Mouse (Mus musculus) neural tube, embryonic 13.5 days (tissue): ENCODE results near the gene Ypel3. TPM values are rescaled to one million over a fixed set of nuclear protein-coding genes. Genes with fewer than 3 reads are reported as not detected.

Experiments
- ATAC-seq: fragments of 200-750 bp; cut with Nextera tagmentation; 2 replicates; pipeline ENCODE4 v1.8.0; 2017; ENCODE audit warnings: low read depth, mild to moderate bottlenecking, moderate TSS enrichment, moderate library complexity
- H3K27ac ChIP-seq: fragments of 300-500 bp; sonication (generic); replicated peaks from 2 replicates; pipeline ENCODE4 v1.5.1; 2015; ENCODE audit warnings: moderate library complexity, mild to moderate bottlenecking, inconsistent platforms
- H3K27me3 ChIP-seq: fragments of 300-500 bp; sonication (generic); 2 replicates; pipeline ENCODE4 v1.6.1; 2015; ENCODE audit warnings: mild to moderate bottlenecking, inconsistent platforms
- H3K36me3 ChIP-seq: fragments of 300-500 bp; sonication (generic); 2 replicates; pipeline ENCODE4 v1.6.1; 2015; ENCODE audit warnings: mild to moderate bottlenecking, inconsistent platforms
- H3K4me1 ChIP-seq: fragments of 300-500 bp; sonication (generic); replicated peaks from 2 replicates; pipeline ENCODE4 v1.6.1; 2015; ENCODE audit warnings: inconsistent platforms
- H3K4me2 ChIP-seq: fragments of 300-500 bp; sonication (generic); 2 replicates; pipeline ENCODE4 v1.6.1; 2015; ENCODE audit warnings: inconsistent platforms, mild to moderate bottlenecking, moderate library complexity
- H3K4me3 ChIP-seq: fragments of 300-500 bp; sonication (generic); 2 replicates; pipeline ENCODE4 v1.5.1; 2015; ENCODE audit warnings: mild to moderate bottlenecking, inconsistent platforms
- H3K9ac ChIP-seq: fragments of 300-500 bp; sonication (generic); 2 replicates; pipeline ENCODE4 v1.6.1; 2015; ENCODE audit warnings: moderate library complexity, mild to moderate bottlenecking, inconsistent platforms
- H3K9me3 ChIP-seq: fragments of 300-500 bp; sonication (generic); 2 replicates; pipeline ENCODE4 v1.6.1; 2016; ENCODE audit warnings: inconsistent platforms
- WGBS: fragments of 180-500 bp; shearing (Covaris S2); methylation state at CpG from one replicate; pipeline ENCODE4 v1.1.7; 2015; 5-methylcytosine and 5-hydroxymethylcytosine counted together
- polyA plus RNA-seq: library from polyadenylated mRNA; unstranded; fragments of >200 nt; fragmentation: Nextera tagmentation; extraction: Ambion mirVana; gene quantifications from 2 replicates; pipeline ENCODE4 v1.2.1, GENCODE M21; 2015

Ypel3 gene
- polyA plus RNA-seq, 1 experiment from 2014 or later: 215 TPM

- Histone ChIP-seq H3K4me1 (peaks cover 23% of the 10 kb centered on the region), H3K9ac (peak overlapping the region; percentile 84), H3K27ac (0 out of 2 replicates have a peak overlapping the region, but pooled peaks have one; percentile 13), H3K4me2 (peak overlapping the region; percentile 86), H3K36me3 (0 out of 2 replicates have a peak, but pooled peaks cover 10% of the 10 kb centered on the region), H3K9me3 (no peaks in the 10 kb centered on the region), H3K27me3 (no peaks in the 10 kb centered on the region), H3K4me3 (no peak overlapping the region)
- no peak for ATAC-seq
- 78% methylated on average over 4 of the region's 4 CpGs for WGBS
Measured at GRCm38 (mm10) chr7:126807405-126807804, 30.6 kb downstream of the Ypel3 start.

GRCm38 (mm10) chr7:126808703-126809455 lies 32.1 kb downstream of the Ypel3 start:
- ATAC-seq: peak; percentile 92
- Histone ChIP-seq H3K27me3 (no peaks in the 10 kb centered on the region), H3K4me1 (peaks cover 23% of the 10 kb centered on the region), H3K27ac (peak overlapping the region; percentile 76), H3K9ac (peak overlapping the region; percentile 84), H3K4me3 (peak overlapping the region; percentile 71), H3K4me2 (peak overlapping the region; percentile 86), H3K9me3 (no peaks in the 10 kb centered on the region), H3K36me3 (0 out of 2 replicates have a peak, but pooled peaks cover 3% of the 10 kb centered on the region)
- WGBS: under 1% methylated on average over 43 of the region's 43 CpGs

- Histone ChIP-seq H3K4me3 (0 out of 2 replicates have a peak overlapping the region, but pooled peaks have one; percentile 71), H3K9ac (peak overlapping the region; percentile 84; the same call in 1 of the 2 replicates), H3K4me2 (peak overlapping the region; percentile 86), H3K27ac (peak overlapping the region; percentile 76; the same call in 1 of the 2 replicates), H3K36me3 (no peaks in the 10 kb centered on the region), H3K27me3 (no peaks in the 10 kb centered on the region), H3K9me3 (no peaks in the 10 kb centered on the region), H3K4me1 (peaks cover 23% of the 10 kb centered on the region)
- WGBS: 76% methylated on average over 5 of the region's 5 CpGs
- no peak for ATAC-seq
Measured at GRCm38 (mm10) chr7:126809723-126810369, 33.1 kb downstream of the Ypel3 start.

- no peaks in the 10 kb centered on the region for H3K36me3 ChIP-seq
- H3K4me2 ChIP-seq: no peak overlapping the region
- no peak overlapping the region for H3K4me3 ChIP-seq
- ATAC-seq: no peak
- 0 out of 2 replicates have a peak, but pooled peaks cover 4% of the 10 kb centered on the region for H3K9me3 ChIP-seq
- H3K4me1 ChIP-seq: no peaks in the 10 kb centered on the region
- no peak overlapping the region for H3K27ac ChIP-seq
- H3K27me3 ChIP-seq: no peaks in the 10 kb centered on the region
- no peak overlapping the region for H3K9ac ChIP-seq
- WGBS: 53% methylated on average over 8 of the region's 8 CpGs
Measured at GRCm38 (mm10) chr7:126815726-126816222, 39.0 kb downstream of the Ypel3 start.

GRCm38 (mm10) chr7:126816494-126816893 lies 39.7 kb downstream of the Ypel3 start:
- Histone ChIP-seq H3K27me3 (no peaks in the 10 kb centered on the region), H3K4me2 (no peak overlapping the region), H3K27ac (no peak overlapping the region), H3K9me3 (0 out of 2 replicates have a peak, but pooled peaks cover 4% of the 10 kb centered on the region), H3K36me3 (no peaks in the 10 kb centered on the region), H3K9ac (no peak overlapping the region), H3K4me3 (no peak overlapping the region), H3K4me1 (0 out of 2 replicates have a peak, but pooled peaks cover under 1% of the 10 kb centered on the region)
- no peak for ATAC-seq
- 89% methylated on average over 8 of the region's 8 CpGs for WGBS

- WGBS: 90% methylated on average over 7 of the region's 7 CpGs
- H3K4me1 ChIP-seq: peaks cover 12% of the 10 kb centered on the region
- 0 out of 2 replicates have a peak, but pooled peaks cover 4% of the 10 kb centered on the region for H3K9me3 ChIP-seq
- no peaks in the 10 kb centered on the region for H3K27me3 ChIP-seq
- H3K9ac ChIP-seq: no peak overlapping the region
- no peak overlapping the region for H3K4me2 ChIP-seq
- H3K27ac ChIP-seq: no peak overlapping the region
- H3K36me3 ChIP-seq: no peaks in the 10 kb centered on the region
- no peak for ATAC-seq
- H3K4me3 ChIP-seq: no peak overlapping the region
Measured at GRCm38 (mm10) chr7:126817595-126817994, 40.8 kb downstream of the Ypel3 start.

GRCm38 (mm10) chr7:126818818-126819217 lies 42.1 kb downstream of the Ypel3 start:
- Histone ChIP-seq H3K4me1 (peaks cover 17% of the 10 kb centered on the region), H3K36me3 (no peaks in the 10 kb centered on the region), H3K27me3 (no peaks in the 10 kb centered on the region), H3K4me2 (no peak overlapping the region), H3K9ac (no peak overlapping the region), H3K4me3 (no peak overlapping the region), H3K9me3 (0 out of 2 replicates have a peak, but pooled peaks cover 4% of the 10 kb centered on the region), H3K27ac (no peak overlapping the region)
- no peak for ATAC-seq
- 50% methylated on average over 1 of the region's 1 CpGs for WGBS

GRCm38 (mm10) chr7:126821835-126822511 lies 45.2 kb downstream of the Ypel3 start:
- WGBS: 25% methylated on average over 7 of the region's 7 CpGs
- no peak for ATAC-seq
- H3K9me3 ChIP-seq: 0 out of 2 replicates have a peak, but pooled peaks cover 4% of the 10 kb centered on the region

GRCm38 (mm10) chr7:126822741-126823140 lies 46.0 kb downstream of the Ypel3 start:
- Histone ChIP-seq H3K9ac (peak overlapping the region; percentile 95), H3K9me3 (0 out of 2 replicates have a peak, but pooled peaks cover 4% of the 10 kb centered on the region), H3K27me3 (no peaks in the 10 kb centered on the region), H3K4me1 (peaks cover 53% of the 10 kb centered on the region), H3K27ac (peak overlapping the region; percentile 90), H3K4me3 (peak overlapping the region; percentile 67), H3K36me3 (peaks cover 13% of the 10 kb centered on the region; the same call in 1 of the 2 replicates), H3K4me2 (peak overlapping the region; percentile 71)
- ATAC-seq: peak; percentile 38
- 11% methylated on average over 9 of the region's 9 CpGs for WGBS

More at GRCm38 (mm10) chr7:126821835-126822511, 45.2 kb downstream of the Ypel3 start:
- Histone ChIP-seq H3K27ac (peak overlapping the region; percentile 90), H3K9ac (peak overlapping the region; percentile 95), H3K4me1 (peaks cover 49% of the 10 kb centered on the region), H3K27me3 (no peaks in the 10 kb centered on the region), H3K36me3 (peaks cover 9% of the 10 kb centered on the region; the same call in 1 of the 2 replicates), H3K4me2 (peak overlapping the region; percentile 71), H3K4me3 (peak overlapping the region; percentile 67)

- H3K9ac ChIP-seq: peak overlapping the region; percentile 95
- H3K36me3 ChIP-seq: peaks cover 15% of the 10 kb centered on the region; the same call in 1 of the 2 replicates
- peak; percentile 84 for ATAC-seq
- H3K4me3 ChIP-seq: peak overlapping the region; percentile 67
- WGBS: 2% methylated on average over 19 of the region's 19 CpGs
- 0 out of 2 replicates have a peak, but pooled peaks cover 4% of the 10 kb centered on the region for H3K9me3 ChIP-seq
- peak overlapping the region; percentile 90 for H3K27ac ChIP-seq
- H3K4me1 ChIP-seq: peaks cover 54% of the 10 kb centered on the region
- no peaks in the 10 kb centered on the region for H3K27me3 ChIP-seq
- peak overlapping the region; percentile 71 for H3K4me2 ChIP-seq
Measured at GRCm38 (mm10) chr7:126823202-126823711, 46.5 kb downstream of the Ypel3 start.

- WGBS: 8% methylated on average over 10 of the region's 10 CpGs
- ATAC-seq: peak; percentile 16; the same call in 1 of the 2 replicates
- H3K4me1 ChIP-seq: peaks cover 54% of the 10 kb centered on the region
- peak overlapping the region; percentile 67 for H3K4me3 ChIP-seq
- no peaks in the 10 kb centered on the region; the same call in 1 of the 2 replicates for H3K27me3 ChIP-seq
- H3K9me3 ChIP-seq: 0 out of 2 replicates have a peak, but pooled peaks cover 2% of the 10 kb centered on the region
- H3K27ac ChIP-seq: peak overlapping the region; percentile 90
- H3K4me2 ChIP-seq: peak overlapping the region; percentile 71
- H3K9ac ChIP-seq: peak overlapping the region; percentile 95
- peaks cover 22% of the 10 kb centered on the region for H3K36me3 ChIP-seq
Measured at GRCm38 (mm10) chr7:126823940-126824339, 47.2 kb downstream of the Ypel3 start.
